Mouse (Mus musculus) forebrain, embryonic 15.5 days (tissue): ENCODE measurements at regions not wholly inside any gene's neighbourhood (a gene's known extent, or its start where the extent isn't known, plus 50 kb on each side); places are given as distances from the start of the nearest gene placed in this dataset.

Source experiments
- ATAC-seq: fragments of 200-750 bp; cut with Nextera tagmentation; replicated peaks from 2 replicates; pipeline ENCODE4 v1.8.0; 2017; ENCODE audit warnings: mild to moderate bottlenecking, moderate TSS enrichment, moderate library complexity
- H3K27ac ChIP-seq: fragments of 300-500 bp; sonication (generic); replicated peaks from 2 replicates; pipeline ENCODE4 v1.5.1; 2015; ENCODE audit warnings: mild to moderate bottlenecking, inconsistent platforms
- H3K27me3 ChIP-seq: fragments of 300-500 bp; sonication (generic); 2 replicates; pipeline ENCODE4 v1.6.1; 2015; ENCODE audit warnings: inconsistent platforms
- H3K36me3 ChIP-seq: fragments of 300-500 bp; sonication (generic); 2 replicates; pipeline ENCODE4 v1.6.1; 2015; ENCODE audit warnings: mild to moderate bottlenecking, inconsistent platforms
- H3K4me1 ChIP-seq: fragments of 300-500 bp; sonication (generic); 2 replicates; pipeline ENCODE4 v1.6.1; 2015; ENCODE audit warnings: inconsistent platforms
- H3K4me2 ChIP-seq: fragments of 300-500 bp; sonication (generic); replicated peaks from 2 replicates; pipeline ENCODE4 v1.6.1; 2015; ENCODE audit warnings: mild to moderate bottlenecking, inconsistent platforms
- H3K4me3 ChIP-seq: fragments of 300-500 bp; sonication (generic); 2 replicates; pipeline ENCODE4 v1.5.1; 2015; ENCODE audit warnings: mild to moderate bottlenecking, inconsistent platforms
- H3K9ac ChIP-seq: fragments of 300-500 bp; sonication (generic); replicated peaks from 2 replicates; pipeline ENCODE4 v1.6.1; 2015; ENCODE audit warnings: mild to moderate bottlenecking, inconsistent platforms
- H3K9me3 ChIP-seq: fragments of 300-500 bp; sonication (generic); 2 replicates; pipeline ENCODE4 v1.6.1; 2016; ENCODE audit warnings: inconsistent platforms
- WGBS: fragments of 180-500 bp; shearing (Covaris S2); methylation state at CpG from one replicate; pipeline ENCODE4 v1.1.7; 2015; ENCODE audit warnings: mixed read lengths; 5-methylcytosine and 5-hydroxymethylcytosine counted together

GRCm38 (mm10) chr2:123528915-123529314 is 560.9 kb upstream of the Sema6d start:
- H3K9ac ChIP-seq = no peak overlapping the region
- no peaks in the 10 kb centered on the region for H3K27me3 ChIP-seq
- H3K36me3 ChIP-seq = no peaks in the 10 kb centered on the region
- H3K27ac ChIP-seq = no peak overlapping the region
- no peaks in the 10 kb centered on the region for H3K9me3 ChIP-seq
- peaks cover 17% of the 10 kb centered on the region for H3K4me1 ChIP-seq
- no peak overlapping the region for H3K4me2 ChIP-seq
- H3K4me3 ChIP-seq = no peak overlapping the region
- WGBS = 33% methylated on average over 1 of the region's 1 CpGs
- ATAC-seq = no peak

- Histone ChIP-seq H3K9ac (no peak overlapping the region), H3K27me3 (no peaks in the 10 kb centered on the region), H3K27ac (peak overlapping the region; percentile 75), H3K4me3 (peak overlapping the region; percentile 28), H3K9me3 (no peaks in the 10 kb centered on the region), H3K36me3 (no peaks in the 10 kb centered on the region), H3K4me2 (peak overlapping the region; percentile 31), H3K4me1 (peaks cover 17% of the 10 kb centered on the region)
- ATAC-seq = peak; percentile 91
- 26% methylated on average over 9 of the region's 9 CpGs for WGBS
Measured at GRCm38 (mm10) chr2:123532946-123533791, 556.6 kb upstream of the Sema6d start.

- H3K9ac ChIP-seq = no peak overlapping the region
- no peak overlapping the region for H3K4me3 ChIP-seq
- no peaks in the 10 kb centered on the region for H3K36me3 ChIP-seq
- no peaks in the 10 kb centered on the region for H3K27me3 ChIP-seq
- 83% methylated on average over 1 of the region's 1 CpGs for WGBS
- H3K4me2 ChIP-seq = no peak overlapping the region
- H3K9me3 ChIP-seq = no peaks in the 10 kb centered on the region
- H3K27ac ChIP-seq = no peak overlapping the region
- ATAC-seq = no peak
- no peaks in the 10 kb centered on the region for H3K4me1 ChIP-seq
Measured at GRCm38 (mm10) chr2:123551249-123551850, 538.4 kb upstream of the Sema6d start.

- no peak for ATAC-seq
- no peak overlapping the region for H3K27ac ChIP-seq
- H3K9me3 ChIP-seq = no peaks in the 10 kb centered on the region
- H3K4me1 ChIP-seq = no peaks in the 10 kb centered on the region
- H3K27me3 ChIP-seq = no peaks in the 10 kb centered on the region
- no peak overlapping the region for H3K4me3 ChIP-seq
- no peak overlapping the region for H3K4me2 ChIP-seq
- H3K9ac ChIP-seq = no peak overlapping the region
- no peaks in the 10 kb centered on the region for H3K36me3 ChIP-seq
Measured at GRCm38 (mm10) chr2:123558123-123558650, 531.6 kb upstream of the Sema6d start.
